In the genomic region with DNA sequence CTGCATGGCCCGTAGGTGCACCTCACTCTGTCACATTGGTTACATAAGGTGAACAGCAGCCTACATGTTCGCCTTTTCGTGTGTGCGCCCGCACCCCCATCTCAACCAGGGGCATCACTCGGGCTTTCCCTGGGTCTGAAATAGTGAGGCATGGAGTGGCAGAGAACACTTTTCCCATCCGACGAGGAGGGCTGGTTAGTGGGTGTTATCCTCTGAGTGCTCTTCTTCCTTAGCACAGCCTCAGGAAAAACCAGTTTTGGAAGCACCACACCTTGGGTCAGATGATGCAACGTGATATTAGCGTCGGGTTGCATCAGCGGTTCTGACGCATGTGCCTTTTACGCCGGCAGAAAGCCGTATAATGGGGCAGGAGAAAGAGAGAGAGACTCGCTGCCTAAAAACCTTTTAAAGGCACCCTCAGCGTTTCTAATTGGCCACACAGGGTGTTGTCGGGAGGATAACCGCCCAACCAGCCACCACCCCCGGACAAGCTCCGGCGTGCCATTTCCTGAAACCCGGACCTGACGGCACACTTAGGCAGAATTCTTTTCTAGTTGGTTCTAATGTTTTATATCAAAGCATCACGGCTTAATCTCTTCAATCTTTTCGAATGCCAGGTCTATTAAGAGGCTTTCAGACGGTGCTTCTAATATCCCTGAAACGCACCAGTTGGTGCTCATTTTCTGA, we compare ENCODE assay signal across 8 mouse cellular contexts. TPM values are rescaled to one million over a fixed set of nuclear protein-coding genes. Genes with fewer than 3 reads are reported as not detected.
DNase-seq lines count a peak whose midpoint lies in the region; ATAC-seq and TF ChIP-seq lines count a peak whose summit lies in the region.

No protein-coding gene starts in this region.

- H3ac ChIP-seq in C2C12 (ENCODE audit: control insufficient read depth, insufficient read length, low read depth), result peak overlapping the region; percentile 2

- peaks cover 20% of the 10 kb centered on the region for H3K79me3 ChIP-seq in C2C12 (ENCODE audit: low read depth)

- peak overlapping the region; percentile 98 for H3K27ac ChIP-seq in embryonic facial prominence, embryonic 14.5 days (replicated peaks; ENCODE audit: low read depth, low read length)
- peak overlapping the region; percentile 98 for H3K27ac ChIP-seq in limb, embryonic 15.5 days
- no peak overlapping the region for H3K27ac ChIP-seq in midbrain, embryonic 16.5 days (ENCODE audit: low read length)
- H3K27ac ChIP-seq in stomach, embryonic 15.5 days, result peak overlapping the region; percentile 98

- peaks cover 25% of the 10 kb centered on the region for H3K79me2 ChIP-seq in C2C12 (ENCODE audit: control insufficient read depth, insufficient read depth)

- peak overlapping the region; percentile 97 for H3K9ac ChIP-seq in embryonic facial prominence, embryonic 14.5 days (ENCODE audit: low read depth, low read length)
- 0 out of 2 replicates have a peak overlapping the region, but pooled peaks have one; percentile 17 for H3K9ac ChIP-seq in limb, embryonic 15.5 days
- H3K9ac ChIP-seq in midbrain, embryonic 16.5 days (ENCODE audit: low read depth, low read length), result peak overlapping the region; percentile 33; the same call in 1 of the 2 replicates
- H3K9ac ChIP-seq in stomach, embryonic 15.5 days, result peak overlapping the region; percentile 16; the same call in 1 of the 2 replicates

- peak; percentile 82 for DNase-seq in adrenal gland, postnatal 10 days
- peak; percentile 88 for DNase-seq in embryonic facial prominence, embryonic 14.5 days (ENCODE audit: low spot score)
- DNase-seq in heart, adult 8-10 months (ENCODE audit: low spot score), result peak; percentile 76
- DNase-seq in kidney, adult 8-10 months, result peak; percentile 57 to 60

- peak overlapping the region; percentile 85 for H3K4me3 ChIP-seq in C2C12 (ENCODE audit: insufficient read depth, poor library complexity, severe bottlenecking)
- H3K4me3 ChIP-seq in embryonic facial prominence, embryonic 14.5 days (ENCODE audit: low read depth, low read length), result peak overlapping the region; percentile 86
- H3K4me3 ChIP-seq in limb, embryonic 15.5 days, result peak overlapping the region; percentile 86
- peak overlapping the region; percentile 31 for H3K4me3 ChIP-seq in midbrain, embryonic 16.5 days (ENCODE audit: low read depth, low read length)
- peak overlapping the region; percentile 86 for H3K4me3 ChIP-seq in stomach, embryonic 15.5 days (replicated peaks)

- 7% methylated on average over 29 of the region's 29 CpGs for WGBS in embryonic facial prominence, embryonic 14.5 days
- WGBS in limb, embryonic 15.5 days, result 3% methylated on average over 29 of the region's 29 CpGs
- WGBS in midbrain, embryonic 16.5 days, result 7% methylated on average over 29 of the region's 29 CpGs
- WGBS in stomach, embryonic 15.5 days, result 6% methylated on average over 29 of the region's 29 CpGs

- TF ChIP-seq CTCF in C2C12 (IDR thresholded peaks at IDR 0.05; ENCODE audit: control insufficient read depth, insufficient read depth, insufficient read length), result no peak

- peaks cover 23% of the 10 kb centered on the region for H3K4me1 ChIP-seq in embryonic facial prominence, embryonic 14.5 days (ENCODE audit: control insufficient read depth, insufficient read depth, low read length)
- peaks cover 36% of the 10 kb centered on the region for H3K4me1 ChIP-seq in limb, embryonic 15.5 days
- H3K4me1 ChIP-seq in midbrain, embryonic 16.5 days (ENCODE audit: control insufficient read depth, insufficient read depth, low read length), result peaks cover 25% of the 10 kb centered on the region
- H3K4me1 ChIP-seq in stomach, embryonic 15.5 days, result peaks cover 27% of the 10 kb centered on the region

- H3K27me3 ChIP-seq in C2C12 (ENCODE audit: control insufficient read depth, insufficient read depth, insufficient read length), result no peaks in the 10 kb centered on the region
- H3K27me3 ChIP-seq in embryonic facial prominence, embryonic 14.5 days (replicated peaks; ENCODE audit: control insufficient read depth, insufficient read depth, low read length), result peaks cover 8% of the 10 kb centered on the region; the same call in 1 of the 2 replicates
- no peaks in the 10 kb centered on the region; the same call in 1 of the 2 replicates for H3K27me3 ChIP-seq in limb, embryonic 15.5 days
- H3K27me3 ChIP-seq in midbrain, embryonic 16.5 days (ENCODE audit: control insufficient read depth, insufficient read depth, low read depth, low read length), result peaks cover 12% of the 10 kb centered on the region
- H3K27me3 ChIP-seq in stomach, embryonic 15.5 days (replicated peaks), result no peaks in the 10 kb centered on the region

- ATAC-seq in embryonic facial prominence, embryonic 14.5 days (ENCODE audit: low read depth), result peak; percentile 30; the same call in 1 of the 2 replicates
- no peak for ATAC-seq in limb, embryonic 15.5 days (ENCODE audit: insufficient number of reproducible peaks, low FRiP score, low TSS enrichment, low read depth)
- no peak for ATAC-seq in midbrain, embryonic 16.5 days
- ATAC-seq in stomach, embryonic 15.5 days (ENCODE audit: insufficient read depth, low FRiP score, low read depth), result peak; percentile 24; the same call in 1 of the 2 replicates

- peak overlapping the region; percentile 73 for H3K4me2 ChIP-seq in embryonic facial prominence, embryonic 14.5 days (ENCODE audit: low read depth, low read length)
- H3K4me2 ChIP-seq in limb, embryonic 15.5 days, result peak overlapping the region; percentile 81
- H3K4me2 ChIP-seq in midbrain, embryonic 16.5 days (ENCODE audit: low read length), result peak overlapping the region; percentile 50
- peak overlapping the region; percentile 90 for H3K4me2 ChIP-seq in stomach, embryonic 15.5 days

- H3K9me3 ChIP-seq in embryonic facial prominence, embryonic 14.5 days (ENCODE audit: control insufficient read depth, low read length), result no peaks in the 10 kb centered on the region
- no peaks in the 10 kb centered on the region for H3K9me3 ChIP-seq in limb, embryonic 15.5 days
- H3K9me3 ChIP-seq in midbrain, embryonic 16.5 days (replicated peaks; ENCODE audit: control insufficient read depth, low read length, poor library complexity, severe bottlenecking), result no peaks in the 10 kb centered on the region
- no peaks in the 10 kb centered on the region for H3K9me3 ChIP-seq in stomach, embryonic 15.5 days

- peaks cover 7% of the 10 kb centered on the region for H3K36me3 ChIP-seq in C2C12 (ENCODE audit: control insufficient read depth, insufficient read depth)
- peaks cover 4% of the 10 kb centered on the region; the same call in 1 of the 2 replicates for H3K36me3 ChIP-seq in embryonic facial prominence, embryonic 14.5 days (ENCODE audit: control insufficient read depth, insufficient read depth, low read length)
- no peaks in the 10 kb centered on the region for H3K36me3 ChIP-seq in limb, embryonic 15.5 days
- no peaks in the 10 kb centered on the region for H3K36me3 ChIP-seq in midbrain, embryonic 16.5 days (ENCODE audit: control insufficient read depth, insufficient read depth, low read length)
- 0 out of 2 replicates have a peak, but pooled peaks cover under 1% of the 10 kb centered on the region for H3K36me3 ChIP-seq in stomach, embryonic 15.5 days

TF ChIP-seq in C2C12, 6 proteins besides CTCF, POLR2A, EP300 and RAD21:
- TF ChIP-seq FOSL1 (IDR thresholded peaks at IDR 0.05; ENCODE audit: insufficient read depth, low read length, poor library complexity, severe bottlenecking), result no peak
- TF ChIP-seq MYOG (IDR thresholded peaks at IDR 0.05; ENCODE audit: control insufficient read depth, extremely low read depth, insufficient read length), result no peak
- peak; percentile 58 for TF ChIP-seq USF1 (IDR thresholded peaks at IDR 0.05; ENCODE audit: low read depth)
- TF ChIP-seq CEBPB (IDR thresholded peaks at IDR 0.05; ENCODE audit: low read depth), result peak; percentile 96
- peak; percentile 92 for TF ChIP-seq MAX (IDR thresholded peaks at IDR 0.05)
- no peak for TF ChIP-seq MYOD1 (IDR thresholded peaks at IDR 0.05; ENCODE audit: control insufficient read depth, insufficient read length, low read depth)

RNA-seq across cellular contexts. Expression of a gene that starts 0.8 kb away (rescaled TPM):
- 213 TPM for polyA plus RNA-seq in C2C12 (2012; fragmentation: generic; extraction: Trizol)
- total RNA-seq in adrenal gland, postnatal 10 days (2021), result 10 to 100 TPM; 69.2 to 74.3 TPM
- polyA plus RNA-seq in embryonic facial prominence, embryonic 14.5 days (2014; fragmentation: Nextera tagmentation; extraction: Ambion mirVana), result 31.1 and 31.6 TPM in 2 replicates
- 10 to 100 TPM; 11.4 to 12.5 (median 11.9) TPM for total RNA-seq in heart, adult 8-10 months (2022)
- polyA plus RNA-seq in limb, embryonic 15.5 days (2015; fragmentation: Nextera tagmentation; extraction: Ambion mirVana), result 31.0 and 32.5 TPM in 2 replicates
- polyA plus RNA-seq in midbrain, embryonic 16.5 days (2015; fragmentation: Nextera tagmentation; extraction: Ambion mirVana), result 9.7 and 11.5 TPM in 2 replicates
- 46.5 and 47.9 TPM in 2 replicates for polyA plus RNA-seq in stomach, embryonic 15.5 days (2015; fragmentation: Nextera tagmentation; extraction: Ambion mirVana)

RNA-seq across cellular contexts. Expression of a gene that starts 33.8 kb away (rescaled TPM):
- 27.8 TPM for polyA plus RNA-seq in C2C12 (2012; fragmentation: generic; extraction: Trizol)
- total RNA-seq in adrenal gland, postnatal 10 days (2021), result 10 to 100 TPM; 17.5 to 25.7 TPM
- 13.4 and 14.8 TPM in 2 replicates for polyA plus RNA-seq in embryonic facial prominence, embryonic 14.5 days (2014; fragmentation: Nextera tagmentation; extraction: Ambion mirVana)
- total RNA-seq in heart, adult 8-10 months (2022), result 10 to 100 TPM; 59.6 to 80.5 (median 71.9) TPM
- polyA plus RNA-seq in limb, embryonic 15.5 days (2015; fragmentation: Nextera tagmentation; extraction: Ambion mirVana), result 22.4 and 23.0 TPM in 2 replicates
- polyA plus RNA-seq in midbrain, embryonic 16.5 days (2015; fragmentation: Nextera tagmentation; extraction: Ambion mirVana), result 24.5 and 27.8 TPM in 2 replicates
- 15.2 and 15.9 TPM in 2 replicates for polyA plus RNA-seq in stomach, embryonic 15.5 days (2015; fragmentation: Nextera tagmentation; extraction: Ambion mirVana)

RNA-seq across cellular contexts. Expression of a gene that starts 42.9 kb away (rescaled TPM):
- not detected for polyA plus RNA-seq in C2C12 (2012; fragmentation: generic; extraction: Trizol)
- total RNA-seq in adrenal gland, postnatal 10 days (2021), result under 1 TPM in 1 of 2 experiments, not detected in 1; 0.55 TPM
- polyA plus RNA-seq in embryonic facial prominence, embryonic 14.5 days (2014; fragmentation: Nextera tagmentation; extraction: Ambion mirVana), result not detected in 2 replicates
- total RNA-seq in heart, adult 8-10 months (2022), result not detected
- polyA plus RNA-seq in limb, embryonic 15.5 days (2015; fragmentation: Nextera tagmentation; extraction: Ambion mirVana), result not detected in 2 replicates
- not detected in 2 replicates for polyA plus RNA-seq in midbrain, embryonic 16.5 days (2015; fragmentation: Nextera tagmentation; extraction: Ambion mirVana)
- 0.19 and 0.49 TPM in 2 replicates for polyA plus RNA-seq in stomach, embryonic 15.5 days (2015; fragmentation: Nextera tagmentation; extraction: Ambion mirVana)

Comparison
In these comparisons a context has a peak if more than half of its experiments do, and no peak if none do; other contexts are left out.
1. H3K4me3 ChIP-seq: peak in every context shown above with its lines; median percentile 86 in embryonic facial prominence, embryonic 14.5 days; 86 in limb, embryonic 15.5 days; 86 in stomach, embryonic 15.5 days; 85 in C2C12; 31 in midbrain, embryonic 16.5 days.
2. ATAC-seq: peak in embryonic facial prominence, embryonic 14.5 days (single experiment) and stomach, embryonic 15.5 days (single experiment); none in limb, embryonic 15.5 days (single experiment) and midbrain, embryonic 16.5 days (single experiment).
3. H3K9ac ChIP-seq: peak in every context shown above with its lines; median percentile 97 in embryonic facial prominence, embryonic 14.5 days; 33 in midbrain, embryonic 16.5 days; 17 in limb, embryonic 15.5 days; 16 in stomach, embryonic 15.5 days.
4. Peak in every context shown above with its lines, with median percentiles within 50 percentile points of each other: DNase-seq and H3K4me2 ChIP-seq.